Mouse (Mus musculus) gastrocnemius, adult 8-10 months (tissue): Measurements from ENCODE around the gene Cdkn1c. TPM values are rescaled to one million over a fixed set of nuclear protein-coding genes. Genes with fewer than 3 reads are reported as not detected.
A peak's percentile ranks its signal among the peaks of the same experiment; 100 is the strongest.

Experiments
- DNase-seq, 2 experiments: peaks; one replicate each; pipeline ENCODE4 v3.0.0; 2022; ENCODE audit warnings: low spot score in 2 of 2
- total RNA-seq, 4 experiments: library from RNA; stranded (reverse); gene quantifications; 2 replicates each; pipeline ENCODE4 v1.2.4; 2022

Cdkn1c gene
- total RNA-seq, 4 experiments from 2014 or later: 14.9 to 27.6 (median 22.9) TPM

DNA sequence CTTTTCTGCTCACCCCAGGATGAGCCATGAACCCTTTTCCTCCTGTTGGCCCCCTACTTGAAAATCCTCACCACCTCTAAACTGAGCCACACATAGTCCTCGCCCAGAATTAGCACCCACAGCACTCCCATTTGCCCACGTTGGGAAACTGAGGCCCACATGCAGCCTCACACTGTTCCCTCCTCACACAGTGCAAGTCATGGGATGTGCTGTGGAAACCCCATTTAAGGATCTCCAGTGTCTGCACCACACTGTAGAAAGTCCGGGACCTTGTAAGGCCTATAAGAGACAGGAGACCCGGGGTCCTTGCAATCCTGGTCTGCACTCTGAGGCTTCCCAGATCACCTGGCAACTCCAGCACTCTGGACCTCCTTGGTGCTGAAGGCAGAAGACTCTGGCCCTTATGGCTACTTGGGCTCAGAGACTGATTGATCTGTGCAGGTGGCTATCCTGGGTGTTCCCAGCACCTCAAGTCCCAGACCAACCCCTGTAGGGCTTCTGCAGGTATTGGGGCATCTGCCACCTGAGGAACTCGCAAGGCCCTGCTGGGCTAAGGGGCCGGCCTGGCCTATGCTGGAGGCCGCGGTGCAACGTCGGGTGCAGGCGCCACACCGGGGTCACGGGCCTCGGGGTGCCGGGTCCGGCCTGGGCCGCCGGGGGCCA lies 23.5 kb downstream of the Cdkn1c start:
- DNase-seq: no peak

DNA sequence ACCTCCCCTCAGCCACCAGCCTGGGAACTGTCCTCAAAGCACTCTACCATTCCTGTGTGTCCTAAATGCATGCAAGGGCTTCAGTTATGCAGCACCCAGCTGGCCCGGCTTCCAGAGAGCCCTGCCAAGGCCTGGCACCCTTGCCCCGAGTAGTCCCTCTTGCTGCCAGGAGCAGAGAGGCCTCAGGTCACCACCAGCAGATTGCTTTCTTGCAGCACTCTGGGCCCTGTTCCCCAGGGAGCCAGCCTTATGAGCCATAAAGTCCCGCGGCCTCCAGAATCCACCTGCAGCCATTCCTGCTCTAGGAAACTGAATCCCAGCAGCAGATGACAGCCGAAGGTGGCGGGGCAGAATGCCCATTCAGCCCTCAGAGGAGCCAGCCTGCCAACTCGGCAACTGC lies 27.5 kb downstream of the Cdkn1c start:
- DNase-seq: peak; percentile 71 to 85

DNA sequence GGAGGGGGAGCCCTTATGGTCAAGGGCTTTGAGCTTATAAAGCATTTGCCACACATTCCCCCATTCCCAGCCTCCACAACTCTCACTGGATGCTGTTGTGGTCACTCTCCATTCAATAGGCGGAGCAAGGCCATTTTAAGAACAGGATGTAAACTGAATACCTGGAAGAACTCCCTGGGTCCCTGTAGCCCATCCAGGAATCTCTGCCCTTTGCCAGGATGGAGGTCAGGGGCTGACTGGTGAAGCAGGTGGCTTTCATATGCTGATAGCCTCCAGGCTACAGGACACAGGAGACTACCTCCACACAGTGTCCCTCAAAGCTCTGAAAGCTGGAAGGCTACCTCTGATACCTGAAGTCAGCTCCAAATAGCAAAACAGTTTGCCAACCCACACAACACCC lies 28.2 kb downstream of the Cdkn1c start:
- DNase-seq: no peak

DNA sequence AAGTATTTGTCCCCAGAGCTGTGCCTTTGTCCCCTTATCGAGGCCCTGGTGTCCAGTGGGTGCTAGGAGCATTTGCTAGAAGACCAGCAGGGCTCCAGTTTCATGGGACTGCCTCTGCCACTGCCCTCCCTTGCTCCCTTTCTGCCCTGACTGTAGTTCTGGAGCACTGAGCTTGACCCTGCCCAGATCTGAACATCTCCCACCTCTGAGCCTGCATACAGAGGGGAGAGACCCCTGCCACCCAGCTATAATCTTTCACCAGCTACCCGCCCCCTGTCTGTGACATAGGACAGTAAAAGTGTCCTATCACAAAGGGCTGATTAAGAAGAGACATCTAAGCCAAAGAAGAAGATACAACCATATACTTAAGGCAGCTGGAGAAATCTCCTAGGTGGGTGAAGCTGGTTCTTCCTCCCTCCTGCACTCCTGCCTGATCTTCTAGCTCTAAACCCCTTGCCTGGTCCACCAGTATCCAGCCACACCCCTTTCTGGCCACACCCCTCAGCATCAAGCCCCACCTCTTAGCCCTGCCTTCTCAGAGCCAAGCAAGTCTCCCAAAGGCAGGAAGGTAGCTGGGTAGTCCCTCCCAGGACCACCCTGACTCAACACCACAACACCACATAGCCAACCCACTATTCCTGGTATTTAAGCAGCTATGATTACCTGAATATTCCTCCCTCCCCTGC lies 31.9 kb downstream of the Cdkn1c start:
- DNase-seq: no peak

DNA sequence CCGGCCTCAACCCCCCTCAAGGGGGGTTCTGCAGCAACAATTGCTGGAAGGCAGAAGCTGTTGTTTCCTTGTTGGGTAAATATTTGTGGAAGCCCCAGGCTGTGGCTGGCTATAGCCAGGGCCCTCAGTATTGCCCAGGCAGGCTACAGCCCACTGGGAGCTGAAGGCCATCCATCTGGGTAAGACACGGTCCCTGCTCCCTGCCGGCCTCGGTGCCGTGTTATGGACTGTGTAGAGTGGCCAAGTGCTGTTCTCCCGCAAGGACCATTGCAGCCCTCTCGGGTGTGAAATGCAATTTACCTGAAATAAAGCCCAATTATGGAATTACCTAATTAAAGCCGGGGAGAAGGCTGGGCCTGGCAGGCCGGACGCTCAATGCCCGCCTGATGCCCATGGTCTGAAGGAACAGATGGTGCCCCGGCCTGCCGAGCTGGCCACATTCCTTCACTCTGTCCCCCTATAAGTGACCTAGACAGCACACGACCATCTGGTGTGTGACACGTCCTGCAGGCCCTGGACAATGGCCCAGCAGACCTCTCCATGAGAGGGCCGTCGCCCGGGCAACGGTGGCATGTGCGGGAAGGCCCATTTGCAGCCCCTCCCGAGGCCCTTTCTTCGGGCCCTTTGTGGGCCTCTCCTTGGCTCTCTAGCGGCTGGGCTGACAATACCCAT lies 32.6 kb downstream of the Cdkn1c start:
- no peak for DNase-seq

DNA sequence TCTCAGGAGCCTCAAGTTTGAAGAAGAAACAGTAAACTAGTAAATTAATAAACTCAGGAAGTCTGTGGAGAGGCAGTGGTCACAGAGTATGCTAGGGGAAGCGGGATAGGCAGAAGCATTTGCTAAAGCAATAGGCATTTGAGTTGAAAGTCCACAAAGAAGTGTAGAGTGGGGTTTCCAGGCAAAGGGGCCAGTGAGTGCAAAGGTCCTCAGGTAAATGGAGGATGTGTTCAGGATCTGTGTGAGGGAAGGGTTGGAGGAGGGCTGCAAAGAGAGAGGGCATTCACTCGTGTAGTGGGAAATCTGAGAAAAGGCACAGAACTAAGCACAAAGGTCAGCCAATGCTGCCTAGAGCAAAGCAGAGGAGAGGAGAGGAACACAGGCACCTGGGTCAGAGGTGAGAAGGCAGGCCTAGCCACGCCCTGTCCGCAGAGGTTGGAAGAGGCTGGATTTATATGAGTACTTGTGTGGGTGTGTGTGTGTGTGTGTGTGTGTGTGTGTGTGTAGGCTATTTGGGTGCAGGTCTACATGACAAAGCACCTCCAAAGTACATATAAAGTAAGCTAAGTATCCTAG lies 41.2 kb downstream of the Cdkn1c start:
- no peak for DNase-seq

DNA sequence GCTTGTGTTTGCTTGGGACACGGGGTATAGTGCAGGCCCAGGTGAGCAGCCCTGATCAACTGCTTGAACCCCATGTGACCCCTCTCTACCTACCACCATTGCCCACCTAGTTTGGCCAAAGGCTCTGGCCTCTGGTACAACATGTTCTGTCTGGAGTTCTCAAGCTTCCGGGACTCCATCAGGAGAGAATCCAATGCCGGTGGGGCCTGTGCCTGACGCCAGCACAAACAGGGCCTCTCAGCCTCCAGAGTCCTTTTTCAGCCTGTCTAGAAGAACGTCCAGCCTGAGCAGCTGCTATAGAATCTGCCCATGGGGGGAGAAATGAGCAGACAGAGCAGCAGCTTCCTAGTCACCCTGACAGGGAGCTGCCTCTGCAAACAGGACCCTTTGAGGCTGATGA lies 43.0 kb downstream of the Cdkn1c start:
- no peak for DNase-seq

DNA sequence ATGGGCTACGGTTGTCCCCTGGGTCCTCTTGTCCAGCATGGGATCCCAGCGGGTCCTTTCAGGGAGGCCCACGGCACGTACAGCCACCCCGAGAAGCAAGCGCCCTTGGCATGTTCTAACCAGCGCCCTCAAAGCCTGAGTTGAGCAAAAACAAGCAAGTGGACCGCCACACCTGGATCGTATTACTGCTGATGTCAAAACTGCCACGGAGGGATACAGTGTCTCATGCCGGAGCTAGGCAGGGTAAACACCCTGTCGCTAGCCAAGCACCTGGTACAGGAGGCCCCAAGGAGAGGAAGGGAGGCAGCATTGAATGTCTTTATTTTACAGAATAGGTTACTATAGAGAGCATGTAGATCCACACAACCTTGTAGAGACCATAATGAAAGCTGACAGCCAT lies 44.4 kb downstream of the Cdkn1c start:
- peak; percentile 39 to 55 for DNase-seq

DNA sequence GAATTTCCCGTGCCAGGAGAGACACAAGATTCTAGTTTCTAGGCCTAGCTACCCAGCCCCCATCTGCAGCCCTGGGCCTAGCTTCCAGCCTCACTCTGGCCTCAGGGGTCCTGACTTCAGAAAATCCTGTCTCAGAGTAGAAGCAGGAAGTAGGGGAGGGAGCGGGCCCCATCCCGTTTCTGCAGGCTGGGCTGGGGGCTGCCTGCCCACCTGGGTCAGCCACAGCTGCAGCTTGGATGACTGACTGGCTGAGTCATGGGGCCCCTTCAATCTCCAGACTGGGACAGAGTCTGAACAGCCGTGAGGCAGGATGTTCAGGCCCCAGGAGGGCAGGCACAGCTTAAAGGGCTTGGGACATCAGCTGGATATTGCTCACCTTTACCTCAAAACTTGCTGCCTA lies 45.8 kb downstream of the Cdkn1c start:
- DNase-seq: no peak

DNA sequence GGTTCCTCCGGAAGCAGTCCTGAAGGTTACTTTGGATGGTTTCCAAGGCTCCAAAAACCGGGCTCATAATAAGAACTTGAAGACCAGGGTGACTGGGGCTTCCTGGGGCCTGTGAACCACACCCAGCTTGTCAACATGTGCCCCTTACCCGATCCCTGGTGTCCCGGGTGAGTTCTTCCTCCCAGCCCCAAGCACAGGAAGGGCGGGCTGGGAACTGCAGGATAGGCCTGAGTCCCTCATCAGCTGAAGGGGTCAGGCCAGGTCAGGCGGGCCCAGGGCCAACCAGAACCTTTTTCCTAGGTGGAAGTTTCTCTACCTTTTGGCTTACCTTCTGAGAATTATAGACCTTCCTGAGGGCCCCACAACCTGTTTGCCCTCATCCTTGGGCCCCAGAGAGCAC lies 48.2 kb downstream of the Cdkn1c start:
- no peak for DNase-seq

DNA sequence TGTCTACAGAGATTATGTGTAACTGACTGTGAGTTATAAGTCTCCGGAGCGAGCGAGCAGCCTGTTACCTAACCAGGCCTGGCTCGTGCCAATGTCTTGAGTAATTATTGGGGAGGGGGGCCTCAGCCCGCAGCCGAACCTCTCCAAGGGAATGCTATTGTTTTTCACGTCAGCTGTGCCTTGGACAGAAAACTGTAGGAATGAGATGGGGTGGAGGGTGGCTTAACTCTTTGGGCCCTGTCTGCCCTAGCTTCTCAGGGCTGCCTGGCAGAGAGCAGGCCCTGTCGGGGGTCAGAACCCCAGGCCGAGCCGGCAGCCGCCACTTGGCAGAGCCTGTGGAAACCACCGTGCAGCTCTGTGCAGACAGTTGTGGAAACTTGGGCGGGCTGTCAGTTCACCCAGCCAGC lies 52.2 kb downstream of the Cdkn1c start:
- peak; percentile 32 to 59 for DNase-seq

Other genes with a start within 250 kb of the Cdkn1c start
- under 1 TPM in 2 of 4 experiments, not detected in 2; 0.32 to 0.56 TPM for gene Slc22a18, start 12.7 kb upstream of the Cdkn1c start, total RNA-seq
- not detected for gene Phlda2, start 42.1 kb upstream of the Cdkn1c start, total RNA-seq
- gene Nap1l4, start 88.1 kb upstream of the Cdkn1c start, total RNA-seq: 100 to 1,000 TPM; 181 to 185 (median 183) TPM
- gene Cars, start 139.0 kb upstream of the Cdkn1c start, total RNA-seq: 10 to 100 TPM; 31.9 to 41.9 (median 38.4) TPM
- gene Tnfrsf26, start 167.7 kb upstream of the Cdkn1c start, total RNA-seq: under 1 TPM; 0.07 to 0.21 (median 0.14) TPM
- 1 to 10 TPM; 1.2 to 2.8 (median 1.7) TPM for gene Tnfrsf22, start 188.6 kb upstream of the Cdkn1c start, total RNA-seq
- 1 to 10 TPM; 2.5 to 4.6 (median 3.4) TPM for gene Tnfrsf23, start 224.8 kb upstream of the Cdkn1c start, total RNA-seq